Mouse (Mus musculus): ENCODE measurements around the gene Capn8.

DNA sequence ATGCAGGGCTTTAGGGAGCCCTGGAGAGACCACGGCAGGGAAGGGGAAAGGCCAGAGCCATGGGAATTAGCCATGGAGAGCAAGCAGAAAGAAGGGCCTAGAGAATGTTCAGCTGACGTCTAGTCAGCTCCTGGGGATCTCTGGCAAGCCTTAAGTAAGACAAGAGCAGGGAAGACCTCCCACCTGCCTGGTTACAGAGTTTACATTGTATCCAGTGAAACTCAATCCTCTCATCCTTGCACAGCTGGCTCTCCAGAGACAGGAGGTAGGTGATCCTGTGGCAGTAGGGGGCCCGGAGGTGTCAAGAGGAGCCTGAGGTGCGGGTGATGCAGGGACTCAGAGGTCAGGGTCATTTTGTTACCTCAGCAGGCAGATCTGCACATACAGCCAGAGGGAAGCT, 100.0 kb downstream of the Capn8 start:
- TF ChIP-seq POLR2A (IDR thresholded peaks at IDR 0.05; ENCODE audit: control insufficient read depth, extremely low read depth, insufficient read depth, low read length, poor library complexity) (no peak), CTCF (IDR thresholded peaks at IDR 0.05; ENCODE audit: borderline replicate concordance, control insufficient read depth, extremely low read depth, insufficient read depth, low read length, poor library complexity) (no peak)
